Mouse (Mus musculus) neural tube, embryonic 15.5 days (tissue): ENCODE results near the gene Cd86. TPM values are rescaled to one million over a fixed set of nuclear protein-coding genes. Genes with fewer than 3 reads are reported as not detected.

Experiments
- ATAC-seq: fragments of 200-750 bp; cut with Nextera tagmentation; 2 replicates; pipeline ENCODE4 v1.8.0; 2017; ENCODE audit warnings: mild to moderate bottlenecking, moderate TSS enrichment, moderate library complexity; ENCODE audit not compliant: low FRiP score
- H3K27ac ChIP-seq: fragments of 300-500 bp; sonication (generic); replicated peaks from 2 replicates; pipeline ENCODE4 v1.5.1; 2015; ENCODE audit warnings: mild to moderate bottlenecking, inconsistent platforms
- H3K27me3 ChIP-seq: fragments of 300-500 bp; sonication (generic); replicated peaks from 2 replicates; pipeline ENCODE4 v1.6.1; 2015; ENCODE audit warnings: inconsistent platforms
- H3K36me3 ChIP-seq: fragments of 300-500 bp; sonication (generic); 2 replicates; pipeline ENCODE4 v1.6.1; 2015; ENCODE audit warnings: inconsistent platforms
- H3K4me1 ChIP-seq: fragments of 300-500 bp; sonication (generic); 2 replicates; pipeline ENCODE4 v1.6.1; 2015; ENCODE audit warnings: inconsistent platforms
- H3K4me2 ChIP-seq: fragments of 300-500 bp; sonication (generic); 2 replicates; pipeline ENCODE4 v1.6.1; 2015; ENCODE audit warnings: inconsistent platforms, mild to moderate bottlenecking, moderate library complexity
- H3K4me3 ChIP-seq: fragments of 300-500 bp; sonication (generic); replicated peaks from 2 replicates; pipeline ENCODE4 v1.5.1; 2015; ENCODE audit warnings: mild to moderate bottlenecking, inconsistent platforms
- H3K9ac ChIP-seq: fragments of 300-500 bp; sonication (generic); replicated peaks from 2 replicates; pipeline ENCODE4 v1.6.1; 2015; ENCODE audit warnings: mild to moderate bottlenecking, inconsistent platforms
- H3K9me3 ChIP-seq: fragments of 300-500 bp; sonication (generic); replicated peaks from 2 replicates; pipeline ENCODE4 v1.6.1; 2016; ENCODE audit warnings: inconsistent platforms
- WGBS: fragments of 180-500 bp; shearing (Covaris S2); methylation state at CpG from one replicate; pipeline ENCODE4 v1.1.7; 2015; ENCODE audit warnings: mixed read lengths; 5-methylcytosine and 5-hydroxymethylcytosine counted together
- polyA plus RNA-seq: library from polyadenylated mRNA; unstranded; fragments of >200 nt; fragmentation: Nextera tagmentation; extraction: Ambion mirVana; gene quantifications from 2 replicates; pipeline ENCODE4 v1.2.1, GENCODE M21; 2015

Cd86 gene
- polyA plus RNA-seq, 1 experiment from 2014 or later, result 2.0 TPM

DNA sequence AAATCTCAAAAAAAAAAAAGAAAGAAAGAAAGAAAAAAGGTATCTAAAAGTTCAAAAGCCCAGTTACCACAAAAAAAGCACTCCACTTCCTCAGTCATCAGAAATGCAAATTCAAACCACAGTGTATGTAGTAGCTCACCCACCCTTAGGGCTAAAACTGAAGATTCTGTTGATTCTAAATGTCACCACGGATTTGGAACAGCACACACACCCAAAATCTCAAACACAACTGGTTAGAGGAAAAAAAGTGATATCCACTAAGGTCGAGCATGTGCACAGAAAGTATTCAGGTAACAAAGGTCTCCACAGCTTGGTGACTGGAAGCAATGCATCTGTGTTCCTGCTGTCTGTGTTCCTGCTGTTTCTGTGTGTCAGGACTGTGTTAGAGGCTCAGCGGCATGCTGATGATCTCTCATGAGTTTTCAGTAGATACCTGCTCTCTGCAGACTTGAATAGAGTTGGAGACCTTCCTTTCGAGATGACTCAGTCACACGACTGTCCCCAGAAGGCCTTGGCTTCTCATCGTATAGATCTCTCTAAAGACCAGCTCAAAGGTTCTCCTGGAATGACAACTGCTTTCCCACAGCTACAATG is 18.5 kb upstream of the Cd86 start:
- 79% methylated on average over 6 of the region's 6 CpGs for WGBS

DNA sequence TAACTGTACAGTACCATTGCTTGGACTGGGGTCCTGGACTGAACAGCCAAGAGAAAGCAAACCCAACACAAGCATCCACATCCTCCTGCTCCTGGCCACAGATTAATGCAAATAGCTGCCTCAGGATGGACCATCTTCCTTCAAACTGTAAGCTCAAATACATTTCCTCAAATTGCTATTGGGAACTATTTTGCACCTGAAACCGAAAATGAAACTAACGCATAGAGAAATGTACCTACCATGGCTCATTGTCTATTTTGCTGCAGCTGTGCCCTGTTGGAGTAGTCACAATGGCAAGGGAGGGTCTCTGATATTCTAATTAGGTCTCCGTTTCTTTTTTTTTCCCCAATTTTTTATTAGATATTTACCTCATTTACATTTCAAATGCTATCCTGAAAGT is 15.9 kb upstream of the Cd86 start:
- ATAC-seq, result no peak
- no peak overlapping the region for H3K9ac ChIP-seq
- no peak overlapping the region for H3K27ac ChIP-seq
- H3K9me3 ChIP-seq, result no peaks in the 10 kb centered on the region
- H3K4me3 ChIP-seq, result no peak overlapping the region
- WGBS, result 97% methylated on average over 3 of the region's 3 CpGs
- H3K4me2 ChIP-seq, result no peak overlapping the region
- H3K36me3 ChIP-seq, result no peaks in the 10 kb centered on the region
- no peaks in the 10 kb centered on the region for H3K4me1 ChIP-seq
- H3K27me3 ChIP-seq, result no peaks in the 10 kb centered on the region

More for the DNA sequence above, 18.5 kb upstream of the Cd86 start:
- Histone ChIP-seq H3K27me3 (no peaks in the 10 kb centered on the region), H3K27ac (no peak overlapping the region), H3K4me2 (no peak overlapping the region), H3K36me3 (no peaks in the 10 kb centered on the region), H3K4me1 (no peaks in the 10 kb centered on the region), H3K4me3 (no peak overlapping the region), H3K9ac (no peak overlapping the region), H3K9me3 (no peaks in the 10 kb centered on the region)
- ATAC-seq, result no peak

DNA sequence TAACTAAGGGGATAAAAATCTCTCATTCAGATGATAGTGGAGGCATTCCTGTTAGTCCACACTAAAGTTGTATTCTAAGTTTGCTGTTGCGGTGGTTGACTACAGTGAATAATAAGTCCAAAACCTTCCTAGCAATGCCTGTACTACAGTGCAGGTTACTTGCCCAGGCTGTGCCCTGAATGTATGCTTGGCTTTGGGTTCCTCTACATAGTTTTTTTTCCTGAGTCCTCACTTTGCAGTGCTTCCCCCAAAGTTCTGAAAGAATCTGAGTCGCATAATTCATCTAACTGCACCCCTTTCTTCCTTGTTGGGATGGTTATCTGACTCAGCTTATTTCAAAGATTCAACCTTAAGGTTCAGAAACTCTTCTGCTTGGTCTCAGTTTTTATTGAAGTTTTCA is 10.0 kb upstream of the Cd86 start:
- ATAC-seq, result no peak
- Histone ChIP-seq H3K36me3 (no peaks in the 10 kb centered on the region), H3K9ac (no peak overlapping the region), H3K27ac (no peak overlapping the region), H3K4me3 (no peak overlapping the region), H3K9me3 (no peaks in the 10 kb centered on the region), H3K27me3 (no peaks in the 10 kb centered on the region), H3K4me1 (no peaks in the 10 kb centered on the region), H3K4me2 (no peak overlapping the region)
- WGBS, result 97% methylated on average over 2 of the region's 2 CpGs

DNA sequence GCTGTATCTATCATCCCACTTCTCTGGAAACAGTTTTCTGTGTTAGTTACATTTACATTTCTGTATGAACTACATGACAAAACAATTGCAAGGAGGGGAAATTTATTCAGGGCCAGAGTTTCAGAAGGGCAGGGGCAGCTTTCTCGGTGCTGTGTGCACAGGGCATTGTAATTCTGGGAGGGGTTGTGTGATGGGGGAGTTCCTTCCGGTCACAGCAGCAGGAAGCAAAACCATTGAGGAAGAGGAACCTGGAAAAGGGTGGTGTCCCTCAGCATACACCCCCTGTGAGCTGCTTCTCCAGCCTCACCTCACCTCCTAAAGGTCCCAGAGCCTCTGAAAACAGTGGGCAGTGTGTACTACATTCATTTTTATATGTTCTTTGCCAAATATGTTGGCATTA is 9.4 kb upstream of the Cd86 start:
- Histone ChIP-seq H3K36me3 (no peaks in the 10 kb centered on the region), H3K9ac (no peak overlapping the region), H3K4me2 (no peak overlapping the region), H3K27me3 (no peaks in the 10 kb centered on the region), H3K9me3 (no peaks in the 10 kb centered on the region), H3K27ac (no peak overlapping the region), H3K4me1 (no peaks in the 10 kb centered on the region), H3K4me3 (no peak overlapping the region)
- ATAC-seq, result no peak
- WGBS, result 34% methylated on average over 2 of the region's 2 CpGs

DNA sequence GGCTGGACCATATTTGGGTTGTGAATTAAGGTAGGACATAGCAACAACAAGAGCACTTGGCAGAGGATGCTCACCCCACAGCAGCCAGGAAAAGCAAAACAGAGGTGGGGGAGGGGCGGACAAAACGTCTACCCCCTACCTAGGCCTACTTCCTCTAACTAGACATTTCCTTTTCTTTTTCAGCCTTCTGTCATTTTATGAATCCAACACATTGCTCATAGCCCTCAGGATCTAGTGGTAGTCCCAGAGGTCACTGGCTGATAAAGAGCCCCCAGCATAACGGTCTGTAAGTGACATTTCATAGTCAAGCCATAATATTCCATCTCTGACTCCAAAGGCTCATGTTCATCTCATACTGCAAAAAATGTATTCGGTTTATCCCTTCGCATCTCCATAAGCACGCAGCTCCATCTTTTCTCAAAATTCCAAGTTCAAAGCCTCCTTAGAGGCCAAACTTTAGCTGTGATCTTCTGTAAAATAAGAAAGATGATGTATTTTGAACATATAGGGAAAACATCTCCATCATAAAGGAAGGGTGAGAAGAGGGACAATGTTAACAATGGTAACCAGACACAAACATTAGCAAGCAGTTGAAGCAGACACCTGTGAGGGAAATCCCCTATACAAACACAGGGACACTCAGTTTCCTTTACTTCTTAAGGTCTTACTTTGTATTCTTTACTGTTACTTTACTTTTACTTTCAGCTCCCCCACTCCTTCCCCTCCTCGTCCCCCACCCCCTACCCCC is 8.8 kb upstream of the Cd86 start:
- no peak for ATAC-seq
- Histone ChIP-seq H3K9me3 (no peaks in the 10 kb centered on the region), H3K4me2 (no peak overlapping the region), H3K36me3 (no peaks in the 10 kb centered on the region), H3K4me3 (no peak overlapping the region), H3K27me3 (no peaks in the 10 kb centered on the region), H3K4me1 (no peaks in the 10 kb centered on the region), H3K27ac (no peak overlapping the region), H3K9ac (no peak overlapping the region)
- 77% methylated on average over 7 of the region's 7 CpGs for WGBS

DNA sequence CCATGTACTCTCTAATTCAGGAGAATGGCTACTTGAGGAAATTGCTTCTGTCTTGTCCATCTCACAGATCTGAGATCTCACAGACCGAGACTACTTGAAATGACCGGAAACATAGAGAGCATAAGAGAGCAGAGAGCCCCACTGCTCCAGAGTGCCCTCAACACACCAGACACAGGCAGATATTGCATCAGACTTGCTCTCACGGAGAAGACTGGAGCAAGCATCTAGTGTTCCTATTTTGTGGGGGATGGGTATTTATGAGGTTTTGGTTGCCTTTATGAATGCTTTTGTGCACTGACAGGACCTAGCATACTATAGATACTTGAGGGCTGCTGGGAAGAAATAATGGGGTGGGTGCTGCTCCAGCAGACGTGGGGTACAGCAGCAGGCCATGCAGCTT is 7.3 kb upstream of the Cd86 start:
- no peak for ATAC-seq
- 86% methylated on average over 4 of the region's 4 CpGs for WGBS
- H3K27ac ChIP-seq, result no peak overlapping the region

DNA sequence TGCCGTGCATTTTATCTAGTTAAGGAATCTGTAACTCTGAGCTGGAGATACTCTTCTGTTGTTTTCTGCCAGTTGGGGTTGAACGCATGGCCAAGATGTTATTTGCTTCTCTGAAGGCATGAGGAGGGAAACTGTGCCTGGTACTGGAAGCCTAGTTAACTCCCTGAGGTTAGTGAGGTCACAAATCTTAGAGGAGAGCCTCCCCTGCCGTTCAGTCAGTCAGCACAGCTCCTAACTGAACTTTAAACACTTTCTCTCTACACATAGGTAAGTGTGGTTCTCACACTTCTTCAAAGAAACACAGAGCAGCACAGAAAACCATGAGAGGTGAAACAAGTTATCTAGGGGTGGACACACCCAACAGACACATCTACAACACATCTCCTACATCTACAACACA is 4.7 kb upstream of the Cd86 start:
- no peaks in the 10 kb centered on the region for H3K9me3 ChIP-seq
- ATAC-seq, result no peak
- H3K27me3 ChIP-seq, result no peaks in the 10 kb centered on the region
- H3K4me3 ChIP-seq, result no peak overlapping the region
- H3K4me2 ChIP-seq, result no peak overlapping the region
- WGBS, result 83% methylated on average over 3 of the region's 3 CpGs
- H3K9ac ChIP-seq, result no peak overlapping the region
- H3K36me3 ChIP-seq, result no peaks in the 10 kb centered on the region
- H3K27ac ChIP-seq, result no peak overlapping the region
- H3K4me1 ChIP-seq, result no peaks in the 10 kb centered on the region

More for the DNA sequence above, 7.3 kb upstream of the Cd86 start:
- Histone ChIP-seq H3K4me1 (no peaks in the 10 kb centered on the region), H3K9me3 (no peaks in the 10 kb centered on the region), H3K36me3 (no peaks in the 10 kb centered on the region), H3K4me3 (no peak overlapping the region), H3K4me2 (no peak overlapping the region), H3K9ac (no peak overlapping the region), H3K27me3 (no peaks in the 10 kb centered on the region)

DNA sequence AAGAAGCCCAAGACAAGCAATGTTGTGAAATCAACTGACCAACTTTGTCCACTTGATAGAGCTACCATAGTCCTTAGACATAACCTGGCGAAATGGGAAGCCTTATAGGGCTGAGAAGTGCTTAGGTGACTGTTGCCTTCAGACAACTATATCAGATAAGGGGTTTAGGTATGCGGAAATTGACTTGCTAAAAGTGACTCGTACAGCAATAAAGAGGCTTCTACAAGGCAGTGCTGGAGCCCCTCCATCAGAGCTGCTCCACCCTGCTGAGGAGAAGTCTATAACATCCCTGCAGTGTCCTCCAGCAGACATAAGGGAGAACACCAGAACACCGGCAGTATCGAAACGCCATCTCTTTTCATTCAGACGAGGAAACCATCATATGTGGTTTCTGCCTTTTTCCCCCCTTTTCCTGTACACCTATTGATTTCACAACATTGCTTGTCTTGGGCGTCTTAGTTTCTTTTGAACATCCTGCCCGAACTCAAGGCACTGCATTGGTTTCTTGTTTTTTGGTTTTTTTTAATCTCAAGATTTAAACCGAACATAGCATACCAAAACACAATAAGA is 652 bp upstream of the Cd86 start:
- 93% methylated on average over 10 of the region's 10 CpGs for WGBS
- H3K36me3 ChIP-seq, result no peaks in the 10 kb centered on the region
- no peaks in the 10 kb centered on the region for H3K27me3 ChIP-seq
- no peak overlapping the region for H3K9ac ChIP-seq
- no peak overlapping the region for H3K4me2 ChIP-seq
- no peak overlapping the region for H3K27ac ChIP-seq
- no peaks in the 10 kb centered on the region for H3K4me1 ChIP-seq
- H3K9me3 ChIP-seq, result no peaks in the 10 kb centered on the region
- no peak overlapping the region for H3K4me3 ChIP-seq
- no peak for ATAC-seq

DNA sequence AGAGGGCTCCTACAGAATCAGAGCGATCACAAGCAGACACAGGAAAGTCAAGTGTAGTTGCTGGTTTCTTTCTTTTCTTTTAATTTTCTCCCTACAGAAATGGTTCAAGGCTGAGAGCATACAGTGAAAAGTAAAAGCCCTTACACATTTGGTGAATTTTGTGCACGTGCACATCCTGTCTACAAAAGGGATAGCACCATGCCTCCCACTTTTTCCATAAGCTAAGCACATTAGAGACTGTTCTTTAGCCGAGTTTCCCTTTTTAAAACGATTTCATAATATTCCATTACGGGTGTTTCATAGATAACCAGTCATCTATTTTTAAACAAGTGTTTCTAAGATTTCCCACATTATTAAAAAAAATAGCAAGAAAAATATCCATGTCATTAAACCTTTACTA is 2.4 kb downstream of the Cd86 start:
- 87% methylated on average over 5 of the region's 5 CpGs for WGBS
- no peak for ATAC-seq

DNA sequence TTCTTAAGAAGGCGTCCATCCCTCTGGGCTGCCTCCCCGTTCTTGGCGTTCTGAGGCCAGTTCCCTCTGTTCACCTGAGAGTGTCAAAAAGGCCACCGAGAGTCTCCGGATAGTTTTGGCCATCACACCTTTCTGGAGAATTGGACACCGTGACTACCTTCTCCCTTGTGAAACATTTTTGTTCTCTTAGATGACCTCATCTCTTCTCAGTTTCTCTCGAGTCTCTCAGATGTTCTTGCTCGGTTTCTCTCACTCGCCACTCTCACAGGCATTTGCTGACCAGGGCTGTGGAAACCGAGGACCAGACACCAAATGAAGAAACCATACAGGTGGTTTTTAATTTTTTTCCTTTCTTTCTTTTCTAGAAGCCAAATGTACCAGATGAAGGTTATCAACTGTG is 4.6 kb downstream of the Cd86 start:
- Histone ChIP-seq H3K9me3 (peaks cover 3% of the 10 kb centered on the region; the same call in 1 of the 2 replicates), H3K36me3 (no peaks in the 10 kb centered on the region), H3K4me1 (no peaks in the 10 kb centered on the region), H3K4me3 (no peak overlapping the region), H3K27me3 (no peaks in the 10 kb centered on the region), H3K27ac (no peak overlapping the region), H3K4me2 (no peak overlapping the region), H3K9ac (no peak overlapping the region)
- ATAC-seq, result no peak
- 88% methylated on average over 10 of the region's 10 CpGs for WGBS

More for the DNA sequence above, 2.4 kb downstream of the Cd86 start:
- Histone ChIP-seq H3K27me3 (no peaks in the 10 kb centered on the region), H3K4me3 (no peak overlapping the region), H3K4me2 (no peak overlapping the region), H3K4me1 (no peaks in the 10 kb centered on the region), H3K9ac (no peak overlapping the region), H3K9me3 (no peaks in the 10 kb centered on the region), H3K36me3 (no peaks in the 10 kb centered on the region), H3K27ac (no peak overlapping the region)

DNA sequence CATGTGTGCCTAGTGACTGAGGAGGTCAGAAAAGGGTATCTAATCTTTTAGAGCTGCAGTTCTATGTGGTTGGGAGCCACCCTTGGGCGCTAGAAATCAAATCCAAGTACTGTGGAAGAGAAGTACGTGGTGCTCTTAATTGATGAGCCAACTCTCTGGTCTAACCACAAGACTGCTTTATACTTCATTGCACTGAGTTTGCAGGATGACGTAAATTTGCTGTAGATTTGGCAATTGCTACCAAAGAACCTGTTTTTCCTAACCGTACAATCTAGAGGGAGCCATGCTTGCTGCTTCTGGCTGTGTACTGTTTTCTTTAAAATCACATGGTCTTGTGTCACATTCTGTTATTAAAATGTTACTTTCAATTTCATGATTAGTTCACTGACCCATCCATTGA is 10.0 kb downstream of the Cd86 start:
- Histone ChIP-seq H3K27me3 (no peaks in the 10 kb centered on the region), H3K36me3 (no peaks in the 10 kb centered on the region), H3K4me3 (no peak overlapping the region), H3K27ac (no peak overlapping the region), H3K4me1 (no peaks in the 10 kb centered on the region), H3K4me2 (no peak overlapping the region), H3K9ac (no peak overlapping the region), H3K9me3 (peaks cover 3% of the 10 kb centered on the region; the same call in 1 of the 2 replicates)
- 87% methylated on average over 4 of the region's 4 CpGs for WGBS
- no peak for ATAC-seq

DNA sequence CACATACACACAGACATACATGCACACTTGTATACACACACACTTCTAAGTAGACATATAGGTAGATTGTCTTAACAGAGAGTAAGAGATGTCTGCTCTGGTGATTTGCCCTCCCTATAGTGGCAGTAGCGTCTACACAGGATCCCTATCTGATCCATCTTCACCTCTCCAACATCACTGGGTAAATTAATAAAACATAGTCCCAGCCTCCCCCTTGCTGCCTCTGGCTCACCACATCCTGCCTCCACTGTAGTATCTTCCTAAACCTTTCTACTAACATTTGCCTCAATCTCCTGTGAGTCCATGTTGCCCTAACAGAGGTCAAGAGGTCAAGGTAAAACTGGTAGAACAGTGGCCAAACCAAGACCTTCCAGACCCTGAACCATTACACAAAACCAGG is 10.7 kb downstream of the Cd86 start:
- no peaks in the 10 kb centered on the region for H3K4me1 ChIP-seq
- no peak overlapping the region for H3K4me2 ChIP-seq
- ATAC-seq, result no peak
- H3K9me3 ChIP-seq, result peaks cover 3% of the 10 kb centered on the region; the same call in 1 of the 2 replicates
- H3K4me3 ChIP-seq, result no peak overlapping the region
- 100% methylated on average over 1 of the region's 1 CpGs for WGBS
- H3K27ac ChIP-seq, result no peak overlapping the region
- H3K9ac ChIP-seq, result no peak overlapping the region
- H3K27me3 ChIP-seq, result no peaks in the 10 kb centered on the region
- H3K36me3 ChIP-seq, result no peaks in the 10 kb centered on the region
